Mouse (Mus musculus) hindbrain, embryonic 14.5 days (tissue): ENCODE data around the gene Phactr2. TPM values are rescaled to one million over a fixed set of nuclear protein-coding genes. Genes with fewer than 3 reads are reported as not detected.
"Not testable (repeated sequence)": the region's sequence is repeated elsewhere in the genome, so short reads cannot be mapped to it uniquely, and the experiment has no call there.

Source experiments
- ATAC-seq: fragments of 200-750 bp; cut with Nextera tagmentation; 2 replicates; pipeline ENCODE4 v1.8.0; 2017; ENCODE audit warnings: moderate number of reproducible peaks, mild to moderate bottlenecking, moderate TSS enrichment, moderate library complexity; ENCODE audit not compliant: low FRiP score
- DNase-seq: peaks from one replicate; pipeline ENCODE4 v3.0.0-alpha.2; 2015; ENCODE audit warnings: low spot score
- H3K27ac ChIP-seq: fragments of 300-500 bp; sonication (generic); 2 replicates; pipeline ENCODE4 v1.5.1; 2014; ENCODE audit warnings: mild to moderate bottlenecking, moderate library complexity
- H3K27me3 ChIP-seq: fragments of 300-500 bp; sonication (generic); 2 replicates; pipeline ENCODE4 v1.6.1; 2014; ENCODE audit warnings: mild to moderate bottlenecking, low read length, mixed read lengths; ENCODE audit not compliant: control insufficient read depth, insufficient read depth
- H3K36me3 ChIP-seq: fragments of 300-500 bp; sonication (generic); replicated peaks from 2 replicates; pipeline ENCODE4 v1.6.1; 2014; ENCODE audit not compliant: control insufficient read depth, insufficient read depth
- H3K4me1 ChIP-seq: fragments of 300-500 bp; sonication (generic); replicated peaks from 2 replicates; pipeline ENCODE4 v1.6.1; 2014; ENCODE audit warnings: antibody characterized with exemption, low read length, mixed read lengths; ENCODE audit not compliant: control insufficient read depth, insufficient read depth
- H3K4me2 ChIP-seq: fragments of 300-500 bp; sonication (generic); replicated peaks from 2 replicates; pipeline ENCODE4 v1.6.1; 2014; ENCODE audit warnings: mild to moderate bottlenecking, moderate library complexity
- H3K4me3 ChIP-seq: fragments of 300-500 bp; sonication (generic); replicated peaks from 2 replicates; pipeline ENCODE4 v1.5.1; 2014; ENCODE audit warnings: mild to moderate bottlenecking, low read length
- H3K9ac ChIP-seq: fragments of 300-500 bp; sonication (generic); 2 replicates; pipeline ENCODE4 v1.6.1; 2014
- H3K9me3 ChIP-seq: fragments of 300-500 bp; sonication (generic); 2 replicates; pipeline ENCODE4 v1.6.1; 2016; ENCODE audit warnings: low read length; ENCODE audit not compliant: control insufficient read depth
- WGBS: fragments of 180-500 bp; shearing (Covaris S2); extraction: QIAGEN DNeasy Blood & Tissue Kit; methylation state at CpG from one replicate; pipeline ENCODE4 v1.1.7; 2014; 5-methylcytosine and 5-hydroxymethylcytosine counted together
- polyA plus RNA-seq: library from polyadenylated mRNA; unstranded; fragments of >200 nt; fragmentation: Nextera tagmentation; extraction: Ambion mirVana; gene quantifications from 2 replicates; pipeline ENCODE4 v1.2.1, GENCODE M21; 2014

The Phactr2 gene
- 9.0 and 9.7 TPM in 2 replicates for polyA plus RNA-seq

DNA sequence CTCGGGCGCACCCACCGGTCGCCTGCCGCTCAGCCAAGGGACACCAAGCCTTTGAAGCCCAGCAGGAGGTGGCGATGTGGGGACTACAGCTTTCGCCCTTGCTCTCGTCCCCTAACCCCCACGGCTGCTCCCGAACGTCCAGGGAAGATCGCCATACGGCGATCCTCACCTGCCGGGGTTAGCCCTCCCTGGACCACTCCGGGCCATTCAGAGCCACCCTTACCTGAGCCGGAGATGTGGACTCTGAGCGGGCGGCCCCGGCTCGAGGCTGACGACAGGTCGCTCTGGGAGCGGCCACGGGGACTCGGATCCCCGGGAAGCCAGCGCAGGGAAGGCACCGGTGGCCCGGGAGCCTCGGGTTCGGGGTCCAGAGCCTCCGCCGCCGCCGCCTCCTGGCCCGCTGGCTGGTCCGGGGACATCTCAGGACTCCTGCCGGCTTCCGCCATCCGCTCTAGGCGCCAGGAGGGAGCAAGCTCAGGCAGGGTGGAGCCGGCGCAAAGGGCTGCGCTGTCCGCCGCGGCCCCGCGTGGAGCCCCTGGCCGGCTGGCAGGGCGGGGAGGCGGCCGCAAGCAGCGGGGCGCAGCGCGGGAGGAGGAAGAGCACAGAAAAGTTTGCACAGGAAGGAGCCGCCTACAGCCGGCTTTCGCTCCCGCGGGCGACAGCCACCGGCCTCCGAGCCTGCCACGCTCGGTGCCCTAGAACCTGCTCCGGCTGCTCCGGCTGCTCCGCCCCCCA lies at the start of gene Phactr2:
Gene Phactr2 (minus strand): TSS at position 580 of the 735 bp plus-strand sequence.
- peak within 1 kb of the TSS; percentile 73 for H3K4me3 ChIP-seq
- H3K27me3 ChIP-seq: peaks cover 40% of the 10 kb centered on the region
- H3K4me1 ChIP-seq: 0 out of 2 replicates have a peak, but pooled peaks cover 4% of the 10 kb centered on the region
- peak; percentile 37 for DNase-seq
- peak within 1 kb of the TSS; percentile 100 for H3K4me2 ChIP-seq
- H3K9ac ChIP-seq: peak within 1 kb of the TSS; percentile 69
- H3K9me3 ChIP-seq: no peaks in the 10 kb centered on the region
- H3K27ac ChIP-seq: no peak within 1 kb of the TSS
- H3K36me3 ChIP-seq: no peaks in the 10 kb centered on the region
- 2% methylated on average over 56 of the region's 71 CpGs for WGBS
- ATAC-seq: peak; percentile 81

DNA sequence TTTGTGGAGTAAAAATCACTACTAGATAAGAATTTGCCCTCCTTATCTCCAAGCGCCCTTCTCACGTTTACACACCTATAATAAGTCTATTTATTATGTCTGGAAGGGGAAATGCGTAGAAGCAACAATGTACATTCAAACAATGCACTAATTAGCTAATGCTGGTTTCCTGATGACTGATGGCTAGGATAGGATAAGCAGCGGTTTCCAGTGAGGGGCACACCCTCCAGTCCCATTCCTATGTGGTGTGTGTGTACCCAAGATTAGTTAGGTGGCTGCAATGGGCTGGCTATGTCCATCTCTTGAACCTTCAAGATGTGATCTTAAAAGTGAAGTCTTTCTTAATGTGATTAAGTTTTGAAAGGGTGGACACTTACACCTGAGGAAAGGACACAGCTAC lies 47.6 kb upstream of the Phactr2 start:
- DNase-seq (no peak), ATAC-seq (no peak)
- no peak overlapping the region for H3K27ac ChIP-seq
- WGBS: 88% methylated on average over 4 of the region's 4 CpGs
- no peak overlapping the region for H3K4me3 ChIP-seq
- no peak overlapping the region for H3K4me2 ChIP-seq
- no peaks in the 10 kb centered on the region for H3K4me1 ChIP-seq
- H3K9ac ChIP-seq: no peak overlapping the region
- H3K27me3 ChIP-seq: no peaks in the 10 kb centered on the region
- no peaks in the 10 kb centered on the region for H3K9me3 ChIP-seq
- H3K36me3 ChIP-seq: peaks cover 11% of the 10 kb centered on the region

DNA sequence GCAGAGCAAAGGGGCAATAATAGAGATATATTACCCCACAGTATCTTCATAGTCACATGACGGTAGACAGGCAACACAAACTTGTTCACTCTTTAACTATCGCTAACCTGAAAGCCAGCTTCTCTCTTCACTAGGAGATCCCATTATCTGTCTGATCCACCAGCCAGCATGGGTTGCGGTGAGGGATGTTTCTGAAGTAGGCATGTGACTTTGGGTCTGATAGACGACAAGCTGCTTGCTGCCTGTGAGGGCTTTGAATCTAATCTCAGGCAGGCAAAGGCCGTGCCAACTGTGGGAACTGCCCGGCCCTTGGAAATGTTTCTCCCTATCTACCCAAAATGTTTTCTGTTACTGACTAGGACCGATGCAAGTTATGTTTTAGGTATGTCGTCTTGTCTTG lies 28.2 kb upstream of the Phactr2 start:
- H3K27me3 ChIP-seq: no peaks in the 10 kb centered on the region
- no peak overlapping the region for H3K9ac ChIP-seq
- H3K4me3 ChIP-seq: no peak overlapping the region
- peaks cover 4% of the 10 kb centered on the region; the same call in 1 of the 2 replicates for H3K36me3 ChIP-seq
- 86% methylated on average over 8 of the region's 8 CpGs for WGBS
- DNase-seq (no peak), ATAC-seq (no peak)
- H3K4me2 ChIP-seq: 0 out of 2 replicates have a peak overlapping the region, but pooled peaks have one; percentile 71
- no peaks in the 10 kb centered on the region for H3K4me1 ChIP-seq
- H3K27ac ChIP-seq: no peak overlapping the region
- H3K9me3 ChIP-seq: no peaks in the 10 kb centered on the region

DNA sequence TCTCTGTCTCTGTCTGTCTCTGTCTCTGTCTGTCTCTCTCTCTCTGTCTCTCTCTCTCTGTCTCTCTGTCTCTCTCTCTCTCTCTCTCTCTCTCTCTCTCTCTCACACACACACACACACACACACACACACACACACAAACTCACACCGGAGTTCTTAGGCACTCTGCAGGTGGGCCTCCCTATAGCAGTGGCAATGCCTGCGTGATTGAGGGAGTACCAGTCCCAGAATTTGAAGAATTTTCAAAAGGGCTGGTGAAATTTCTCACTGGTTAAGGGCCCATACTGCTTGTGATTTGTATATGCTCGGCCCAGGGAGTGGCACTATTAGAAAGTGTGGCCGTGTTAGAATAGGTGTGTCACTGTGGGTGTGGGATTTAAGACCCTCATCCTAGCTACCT lies 27.3 kb upstream of the Phactr2 start:
- Histone ChIP-seq H3K4me3 (peak overlapping the region; percentile 56), H3K9ac (peak overlapping the region; percentile 76), H3K4me2 (peak overlapping the region; percentile 71)
- WGBS: 57% methylated on average over 4 of the region's 4 CpGs
- H3K4me1 ChIP-seq, H3K36me3 ChIP-seq, H3K27me3 ChIP-seq, H3K9me3 ChIP-seq, DNase-seq, H3K27ac ChIP-seq: not testable (repeated sequence)
- peak; percentile 47; the same call in 1 of the 2 replicates for ATAC-seq

DNA sequence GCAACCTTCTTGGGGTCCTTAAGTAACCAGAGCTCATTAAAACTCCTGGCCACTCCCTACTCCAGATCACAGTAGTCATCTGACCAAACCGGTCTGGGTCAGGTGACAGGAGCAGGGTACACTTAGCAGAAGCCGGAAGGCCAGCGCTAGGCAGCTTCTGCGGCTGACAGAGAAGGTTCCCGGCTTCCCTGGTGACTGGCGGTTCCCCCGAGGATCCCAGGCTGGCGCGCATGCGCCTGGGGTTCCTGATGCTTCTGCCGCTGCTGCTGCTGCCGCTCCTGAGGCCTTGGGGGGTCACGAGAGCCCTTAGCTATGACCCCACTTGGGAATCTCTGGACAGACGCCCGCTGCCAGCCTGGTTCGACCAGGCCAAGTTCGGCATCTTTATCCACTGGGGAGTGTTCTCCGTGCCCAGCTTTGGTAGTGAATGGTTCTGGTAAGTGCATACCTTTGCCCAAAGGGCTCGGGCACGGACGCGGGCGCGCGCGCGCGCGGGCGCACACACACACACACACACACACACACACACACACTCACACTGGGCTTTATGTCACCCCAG lies 26.8 kb upstream of the Phactr2 start:
- no peaks in the 10 kb centered on the region for H3K4me1 ChIP-seq
- H3K4me3 ChIP-seq: peak overlapping the region; percentile 56
- DNase-seq: peak; percentile 84
- no peaks in the 10 kb centered on the region for H3K9me3 ChIP-seq
- no peaks in the 10 kb centered on the region for H3K36me3 ChIP-seq
- no peaks in the 10 kb centered on the region for H3K27me3 ChIP-seq
- WGBS: 0% methylated on average over 18 of the region's 30 CpGs
- H3K4me2 ChIP-seq: peak overlapping the region; percentile 71
- peak; percentile 90 for ATAC-seq
- H3K27ac ChIP-seq: no peak overlapping the region
- H3K9ac ChIP-seq: peak overlapping the region; percentile 76

DNA sequence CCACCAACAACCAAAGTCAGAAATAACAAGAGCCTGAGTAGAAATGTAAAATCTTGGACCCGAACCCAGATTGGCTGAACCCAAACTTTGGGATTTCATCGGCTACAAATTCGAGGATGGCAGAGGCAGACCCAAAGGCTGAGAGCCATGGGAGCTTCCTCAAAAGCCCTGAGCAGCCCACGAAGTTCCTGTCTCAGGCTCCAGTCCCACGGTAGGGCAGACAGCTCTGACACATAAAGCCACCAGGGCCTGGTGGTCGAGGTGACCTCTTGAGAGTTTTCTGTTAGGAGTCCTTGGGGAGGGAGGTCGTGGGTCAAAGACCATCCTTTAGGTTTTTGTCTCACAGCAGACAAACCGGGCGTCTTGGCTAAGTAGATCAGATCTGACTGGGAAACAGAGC lies 26.3 kb upstream of the Phactr2 start:
- WGBS: 46% methylated on average over 9 of the region's 9 CpGs
- peak overlapping the region; percentile 76 for H3K9ac ChIP-seq
- no peak for ATAC-seq

DNA sequence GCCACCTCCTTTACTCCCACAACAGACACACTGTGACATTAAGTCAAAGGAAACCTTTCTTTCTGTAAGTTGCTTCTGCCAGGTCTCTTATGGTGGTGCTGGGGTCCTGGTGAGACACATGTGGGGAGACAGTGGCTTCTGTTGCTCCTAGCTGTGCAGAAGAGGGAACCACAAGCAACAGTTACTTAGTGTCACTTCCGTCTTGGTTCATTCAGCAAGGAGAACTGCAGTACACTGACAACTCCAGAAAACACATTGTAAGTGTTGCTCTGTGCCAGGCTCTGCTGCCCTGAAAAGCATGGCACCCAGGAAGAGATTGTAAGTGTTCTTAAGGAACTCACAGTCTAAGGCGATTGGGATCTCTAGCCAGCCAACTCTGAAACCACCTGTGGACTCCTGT lies 25.1 kb upstream of the Phactr2 start, which contains the start of gene Fuca2:
Gene Fuca2 (plus strand): TSS at position 210 of the 400 bp plus-strand sequence.
- 90% methylated on average over 2 of the region's 2 CpGs for WGBS
- H3K9me3 ChIP-seq: no peaks in the 10 kb centered on the region
- no peaks in the 10 kb centered on the region for H3K4me1 ChIP-seq
- ATAC-seq (no peak), DNase-seq (no peak)
- no peak within 1 kb of the TSS for H3K4me3 ChIP-seq
- no peaks in the 10 kb centered on the region for H3K36me3 ChIP-seq
- no peaks in the 10 kb centered on the region for H3K27me3 ChIP-seq
- H3K9ac ChIP-seq: no peak within 1 kb of the TSS
- H3K27ac ChIP-seq: no peak within 1 kb of the TSS
- 0 out of 2 replicates have a peak within 1 kb of the TSS, but pooled peaks have one; percentile 71 for H3K4me2 ChIP-seq

More for the DNA sequence above, 26.3 kb upstream of the Phactr2 start:
- no peak for DNase-seq
- no peaks in the 10 kb centered on the region for H3K9me3 ChIP-seq
- H3K27ac ChIP-seq: no peak overlapping the region
- H3K27me3 ChIP-seq: no peaks in the 10 kb centered on the region
- peak overlapping the region; percentile 71 for H3K4me2 ChIP-seq
- H3K36me3 ChIP-seq: no peaks in the 10 kb centered on the region
- H3K4me3 ChIP-seq: peak overlapping the region; percentile 56
- H3K4me1 ChIP-seq: no peaks in the 10 kb centered on the region

DNA sequence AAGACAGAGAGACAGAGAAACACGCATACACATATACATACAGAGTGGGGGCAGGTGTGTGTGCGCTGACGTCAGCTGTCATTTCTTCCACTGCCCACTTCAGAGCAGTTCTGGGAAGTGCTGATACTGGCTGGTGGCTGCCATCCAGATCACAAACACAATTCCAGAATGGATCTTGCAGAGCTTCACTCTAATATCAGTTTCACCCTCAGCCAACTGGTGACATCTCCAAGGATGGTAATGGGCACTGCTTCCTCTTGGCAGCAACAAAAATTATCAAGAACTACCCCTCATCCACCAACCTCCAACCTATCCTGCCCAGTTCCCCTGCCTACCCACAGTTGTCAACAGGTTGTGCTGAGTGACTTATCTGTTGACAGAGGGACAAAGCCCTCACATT lies 22.1 kb upstream of the Phactr2 start:
- H3K9me3 ChIP-seq: no peaks in the 10 kb centered on the region
- 95% methylated on average over 3 of the region's 3 CpGs for WGBS
- H3K4me1 ChIP-seq: no peaks in the 10 kb centered on the region
- DNase-seq: no peak
- no peaks in the 10 kb centered on the region for H3K36me3 ChIP-seq
- H3K4me3 ChIP-seq: no peak overlapping the region
- ATAC-seq: no peak
- H3K4me2 ChIP-seq: no peak overlapping the region
- no peaks in the 10 kb centered on the region for H3K27me3 ChIP-seq
- no peak overlapping the region for H3K27ac ChIP-seq
- no peak overlapping the region for H3K9ac ChIP-seq

DNA sequence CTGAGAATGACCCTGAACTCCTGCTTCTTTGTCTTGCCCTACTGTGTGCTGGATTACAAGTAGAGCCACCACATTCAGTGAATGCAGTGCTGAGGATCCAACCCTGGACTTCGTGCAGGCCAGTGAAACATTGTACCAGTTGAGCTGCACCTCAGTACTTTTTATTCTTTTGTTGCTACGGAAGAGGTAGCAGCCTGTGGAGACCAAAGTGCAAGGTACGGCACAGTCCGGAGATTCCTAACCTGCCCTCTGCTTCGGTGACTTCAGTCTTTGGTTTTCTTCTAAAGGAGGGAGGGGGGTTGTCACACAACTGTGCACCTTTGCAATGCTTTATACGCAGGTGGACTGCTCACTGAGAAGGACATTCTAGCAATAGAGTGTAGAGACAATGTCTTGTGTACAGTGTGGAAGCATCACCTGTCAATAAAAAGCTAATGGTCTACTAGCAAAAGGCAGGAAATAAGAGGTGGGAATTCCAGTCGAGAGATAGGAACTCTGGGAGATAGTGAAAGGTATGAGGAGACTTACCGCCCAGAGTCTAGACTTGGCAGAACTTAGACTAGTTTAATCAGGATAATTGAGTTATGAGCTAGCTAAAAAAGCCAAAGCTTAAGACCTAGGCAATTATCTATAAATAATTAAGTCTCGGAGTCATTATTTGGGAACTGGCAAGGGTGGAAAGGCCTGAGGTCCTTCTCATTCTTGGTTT lies 19.9 kb upstream of the Phactr2 start:
- no peaks in the 10 kb centered on the region for H3K36me3 ChIP-seq
- H3K4me1 ChIP-seq: no peaks in the 10 kb centered on the region
- H3K9me3 ChIP-seq: no peaks in the 10 kb centered on the region
- no peak overlapping the region for H3K9ac ChIP-seq
- no peak overlapping the region for H3K4me3 ChIP-seq
- no peaks in the 10 kb centered on the region for H3K27me3 ChIP-seq
- H3K27ac ChIP-seq: no peak overlapping the region
- no peak overlapping the region for H3K4me2 ChIP-seq
- DNase-seq: no peak
- 91% methylated on average over 9 of the region's 9 CpGs for WGBS
- ATAC-seq: no peak
